Comparison of ENCODE assay signal across 22 mouse cellular contexts in genomic region chr6:85861247-85861646, GRCm38 (mm10). TPM values are rescaled to one million over a fixed set of nuclear protein-coding genes. Genes with fewer than 3 reads are reported as not detected.
"Had no signal": no experiment of that assay in that cellular context is flagged by ENCODE, and none has a peak within 500 bp of the region (broad histone marks: within the 10 kb centered on the region; RNA-seq: fewer than 3 reads in every experiment).

No protein-coding gene starts in this region.

- H3K9ac ChIP-seq: lung, embryonic 15.5 days; midbrain, embryonic 13.5 days; midbrain, embryonic 15.5 days; neural tube, embryonic 12.5 days; stomach, embryonic 15.5 days had no signal

- H3K4me3 ChIP-seq: lung, embryonic 15.5 days; megakaryocyte, embryonic 14.5 days; midbrain, embryonic 13.5 days; midbrain, embryonic 15.5 days; neural tube, embryonic 12.5 days; stomach, embryonic 15.5 days had no signal

- ATAC-seq: lung, postnatal 0 days; midbrain, embryonic 13.5 days; midbrain, embryonic 15.5 days had no signal

- H3K36me3 ChIP-seq: lung, embryonic 15.5 days; midbrain, embryonic 13.5 days; midbrain, embryonic 15.5 days; neural tube, embryonic 12.5 days; stomach, embryonic 15.5 days had no signal

- H3K4me1 ChIP-seq: lung, embryonic 15.5 days; megakaryocyte, embryonic 14.5 days; midbrain, embryonic 13.5 days; midbrain, embryonic 15.5 days; neural tube, embryonic 12.5 days; stomach, embryonic 15.5 days had no signal

- H3K9me3 ChIP-seq: lung, embryonic 15.5 days; midbrain, embryonic 13.5 days; midbrain, embryonic 15.5 days; neural tube, embryonic 12.5 days; stomach, embryonic 15.5 days had no signal

- H3K27me3 ChIP-seq: lung, embryonic 15.5 days; midbrain, embryonic 13.5 days; midbrain, embryonic 15.5 days; neural tube, embryonic 12.5 days; stomach, embryonic 15.5 days had no signal

- DNase-seq: lung, adult 2 months; lung, postnatal 14 days; lung, postnatal 36 days; right cerebral cortex, postnatal 14 days; thymus, adult 2 months; thymus, postnatal 25 days; thymus, postnatal 4 days had no signal

- H3K27ac ChIP-seq: lung, embryonic 15.5 days; macrophage; midbrain, embryonic 13.5 days; midbrain, embryonic 15.5 days; neural tube, embryonic 12.5 days; stomach, embryonic 15.5 days; stomach, postnatal 0 days had no signal

- H3K4me2 ChIP-seq: lung, embryonic 15.5 days; midbrain, embryonic 11.5 days; midbrain, embryonic 13.5 days; midbrain, embryonic 15.5 days; neural tube, embryonic 12.5 days; stomach, embryonic 15.5 days had no signal

RNA-seq across cellular contexts. Expression of gene Nat8f2, which starts 7.7 kb away (rescaled TPM):
- total RNA-seq: megakaryocyte progenitor cell, adult 5-6 weeks; midbrain, postnatal 0 days; monocyte, adult 5-6 weeks; neutrophil, adult 5-6 weeks had no signal
- polyA plus RNA-seq: lung, postnatal 0 days; macrophage; midbrain, embryonic 11.5 days; midbrain, embryonic 13.5 days; midbrain, embryonic 15.5 days; neural tube, embryonic 12.5 days; neural tube, embryonic 14.5 days; stomach, postnatal 0 days had no signal

RNA-seq across cellular contexts. Expression of gene Nat8, which starts 29.4 kb away (rescaled TPM):
- total RNA-seq: megakaryocyte progenitor cell, adult 5-6 weeks; monocyte, adult 5-6 weeks; neutrophil, adult 5-6 weeks had no signal
- polyA plus RNA-seq: lung, embryonic 15.5 days; lung, postnatal 0 days; macrophage; midbrain, embryonic 11.5 days; midbrain, embryonic 13.5 days; midbrain, embryonic 15.5 days; neural tube, embryonic 12.5 days; neural tube, embryonic 14.5 days; stomach, postnatal 0 days had no signal

RNA-seq across cellular contexts. Expression of gene Nat8f5, which starts 40.5 kb away (rescaled TPM):
- total RNA-seq: megakaryocyte progenitor cell, adult 5-6 weeks; monocyte, adult 5-6 weeks; neutrophil, adult 5-6 weeks had no signal
- polyA plus RNA-seq: lung, adult 2 months; lung, embryonic 15.5 days; lung, postnatal 0 days; macrophage; midbrain, embryonic 11.5 days; neural tube, embryonic 12.5 days; neural tube, embryonic 14.5 days; stomach, embryonic 15.5 days had no signal

RNA-seq across cellular contexts. Expression of gene Nat8f6, which starts 40.5 kb away (rescaled TPM):
- total RNA-seq: megakaryocyte progenitor cell, adult 5-6 weeks; midbrain, postnatal 0 days; monocyte, adult 5-6 weeks; neutrophil, adult 5-6 weeks had no signal
- polyA plus RNA-seq: lung, embryonic 15.5 days; lung, postnatal 0 days; macrophage; midbrain, embryonic 11.5 days; midbrain, embryonic 13.5 days; midbrain, embryonic 15.5 days; midbrain, postnatal 0 days; neural tube, embryonic 12.5 days; neural tube, embryonic 14.5 days; stomach, embryonic 15.5 days; stomach, postnatal 0 days had no signal
